Mouse (Mus musculus) heart, embryonic 15.5 days (tissue): ENCODE results near the gene Acvrl1. TPM values are rescaled to one million over a fixed set of nuclear protein-coding genes. Genes with fewer than 3 reads are reported as not detected.

Experiments used
- ATAC-seq: fragments of 200-750 bp; cut with Nextera tagmentation; replicated peaks from 2 replicates; pipeline ENCODE4 v1.8.0; 2017; ENCODE audit warnings: low read depth, moderate TSS enrichment; ENCODE audit not compliant: insufficient number of reproducible peaks, insufficient read depth, low FRiP score
- H3K27ac ChIP-seq: fragments of 300-500 bp; sonication (generic); 2 replicates; pipeline ENCODE4 v1.5.1; 2015; ENCODE audit warnings: mild to moderate bottlenecking, inconsistent platforms
- H3K27me3 ChIP-seq: fragments of 300-500 bp; sonication (generic); 2 replicates; pipeline ENCODE4 v1.6.1; 2015; ENCODE audit warnings: inconsistent platforms
- H3K36me3 ChIP-seq: fragments of 300-500 bp; sonication (generic); 2 replicates; pipeline ENCODE4 v1.6.1; 2015; ENCODE audit warnings: mild to moderate bottlenecking, inconsistent platforms
- H3K4me1 ChIP-seq: fragments of 300-500 bp; sonication (generic); replicated peaks from 2 replicates; pipeline ENCODE4 v1.6.1; 2015; ENCODE audit warnings: inconsistent platforms
- H3K4me2 ChIP-seq: fragments of 300-500 bp; sonication (generic); 2 replicates; pipeline ENCODE4 v1.6.1; 2015; ENCODE audit warnings: inconsistent platforms, mild to moderate bottlenecking, moderate library complexity
- H3K4me3 ChIP-seq: fragments of 300-500 bp; sonication (generic); 2 replicates; pipeline ENCODE4 v1.5.1; 2015; ENCODE audit warnings: mild to moderate bottlenecking, inconsistent platforms
- H3K9ac ChIP-seq: fragments of 300-500 bp; sonication (generic); 2 replicates; pipeline ENCODE4 v1.6.1; 2015; ENCODE audit warnings: mild to moderate bottlenecking, inconsistent platforms
- H3K9me3 ChIP-seq: fragments of 300-500 bp; sonication (generic); replicated peaks from 2 replicates; pipeline ENCODE4 v1.6.1; 2016; ENCODE audit warnings: inconsistent platforms
- WGBS: fragments of 180-500 bp; shearing (Covaris S2); methylation state at CpG from one replicate; pipeline ENCODE4 v1.1.7; 2015; ENCODE audit warnings: mixed read lengths; 5-methylcytosine and 5-hydroxymethylcytosine counted together
- polyA plus RNA-seq: library from polyadenylated mRNA; unstranded; fragments of >200 nt; fragmentation: Nextera tagmentation; extraction: Ambion mirVana; gene quantifications from 2 replicates; pipeline ENCODE4 v1.2.1, GENCODE M21; 2015

The Acvrl1 gene
- polyA plus RNA-seq, 1 experiment from 2014 or later: 13.1 TPM

DNA sequence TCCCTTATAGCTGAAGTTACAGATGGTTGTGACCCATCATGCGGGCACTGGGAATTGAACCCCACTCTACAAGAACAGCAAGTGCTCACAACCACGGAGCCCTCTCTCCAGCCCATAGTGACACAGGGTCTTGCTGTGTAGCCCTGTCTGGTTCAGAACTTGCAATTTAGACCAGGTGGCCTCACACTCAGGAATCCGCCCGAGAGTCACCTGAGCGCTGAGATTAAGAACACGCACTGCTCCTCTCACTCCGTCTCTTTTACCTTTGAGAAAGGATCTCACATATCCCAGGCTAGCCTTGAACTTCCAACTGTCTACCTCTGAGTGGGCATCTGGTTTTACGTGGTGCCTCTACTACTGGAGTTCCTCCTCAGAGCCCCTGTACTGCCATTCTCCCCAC is 56.0 kb downstream of the Acvrl1 start:
- ATAC-seq: no peak
- WGBS: 96% methylated on average over 8 of the region's 8 CpGs
- Histone ChIP-seq H3K27ac (no peak overlapping the region), H3K4me2 (no peak overlapping the region), H3K36me3 (peaks cover 5% of the 10 kb centered on the region), H3K9me3 (no peaks in the 10 kb centered on the region), H3K27me3 (no peaks in the 10 kb centered on the region), H3K4me3 (no peak overlapping the region), H3K4me1 (peaks cover 32% of the 10 kb centered on the region), H3K9ac (no peak overlapping the region)

DNA sequence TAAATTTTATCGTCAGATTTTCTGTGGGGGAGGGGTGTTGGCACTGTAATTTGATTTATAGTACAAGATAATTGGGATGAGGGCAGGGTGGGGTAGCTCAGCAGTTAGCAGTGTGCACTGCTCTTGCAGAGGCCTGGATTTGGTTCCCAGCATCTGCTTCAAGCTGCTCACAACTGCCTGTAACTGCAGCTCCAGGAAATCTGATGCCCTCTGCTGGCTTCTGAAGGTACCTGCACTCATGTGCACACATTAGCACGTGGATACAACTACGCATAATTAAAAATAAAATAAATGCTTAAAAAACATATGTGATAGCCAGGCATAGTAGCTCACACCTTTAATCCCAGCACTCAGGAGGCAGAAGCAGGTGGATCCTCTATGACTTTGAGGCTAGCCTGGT is 57.2 kb downstream of the Acvrl1 start:
- Histone ChIP-seq H3K27ac (no peak overlapping the region), H3K9me3 (no peaks in the 10 kb centered on the region), H3K4me3 (no peak overlapping the region), H3K27me3 (no peaks in the 10 kb centered on the region), H3K36me3 (peaks cover 5% of the 10 kb centered on the region), H3K4me1 (peaks cover 37% of the 10 kb centered on the region), H3K9ac (no peak overlapping the region), H3K4me2 (no peak overlapping the region)
- ATAC-seq: no peak
- WGBS: 94% methylated on average over 3 of the region's 3 CpGs

DNA sequence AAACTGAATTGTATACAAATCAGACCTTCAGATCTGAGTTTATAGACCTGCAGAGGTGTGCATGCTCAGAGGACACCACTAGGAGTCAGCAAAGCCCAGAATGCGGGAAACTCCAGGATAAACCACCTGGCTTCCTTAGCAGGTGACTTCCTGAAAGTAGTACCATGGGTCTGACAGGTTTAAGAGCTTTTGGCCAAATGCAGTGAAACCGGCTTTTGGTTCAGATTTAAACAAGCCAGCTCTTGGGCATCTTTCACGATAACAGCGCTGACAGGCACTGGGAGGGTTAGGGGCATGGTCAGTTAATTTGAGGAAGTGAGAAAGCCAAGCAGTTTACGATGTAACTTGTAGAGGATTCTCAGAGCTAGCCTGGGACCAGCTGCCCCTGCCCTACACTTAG is 59.6 kb downstream of the Acvrl1 start:
- Histone ChIP-seq H3K27me3 (no peaks in the 10 kb centered on the region), H3K27ac (no peak overlapping the region), H3K36me3 (peaks cover 5% of the 10 kb centered on the region), H3K9me3 (no peaks in the 10 kb centered on the region), H3K4me1 (peaks cover 49% of the 10 kb centered on the region), H3K9ac (no peak overlapping the region), H3K4me3 (no peak overlapping the region), H3K4me2 (no peak overlapping the region)
- ATAC-seq: no peak
- whole genome bisulfite sequencing: 68% methylated on average over 5 of the region's 5 CpGs

DNA sequence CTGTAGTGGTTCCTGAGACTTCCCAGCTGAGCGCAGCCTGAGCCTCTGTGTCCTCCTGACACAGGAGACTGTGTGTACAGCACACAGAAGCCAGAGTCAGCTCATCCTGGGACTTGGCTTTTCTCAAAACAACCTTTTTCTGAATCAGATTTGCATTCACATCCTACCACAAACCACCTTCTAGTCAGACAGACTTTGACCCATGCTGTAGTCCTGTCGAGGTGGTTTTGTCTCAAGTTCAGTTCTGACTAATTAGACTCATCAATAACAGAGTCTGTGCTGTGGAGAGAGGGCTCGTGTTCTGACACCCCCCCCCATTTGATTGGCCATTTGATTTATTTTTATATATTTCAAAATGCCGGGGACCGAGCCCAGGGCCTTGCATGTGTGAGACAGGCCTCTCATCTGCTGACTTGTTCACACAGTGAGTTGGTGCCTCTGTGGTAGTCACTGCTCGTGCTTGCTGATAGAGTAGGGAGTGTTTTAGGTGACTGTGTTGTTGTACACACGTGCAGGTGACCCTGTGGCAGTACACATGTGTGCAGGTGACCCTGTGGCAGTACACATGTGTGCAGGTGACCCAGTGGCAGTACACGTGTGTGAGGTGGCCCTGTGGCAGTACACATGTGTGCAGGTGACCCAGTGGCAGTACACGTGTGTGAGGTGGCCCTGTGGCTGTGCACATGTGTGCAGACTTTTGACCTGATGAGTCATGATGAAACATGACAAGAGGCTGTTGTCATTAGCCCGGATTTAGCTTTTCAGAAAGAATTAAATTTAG is 61.8 kb downstream of the Acvrl1 start:
- Histone ChIP-seq H3K27me3 (no peaks in the 10 kb centered on the region), H3K4me2 (no peak overlapping the region), H3K4me1 (peaks cover 55% of the 10 kb centered on the region), H3K4me3 (no peak overlapping the region), H3K9ac (no peak overlapping the region), H3K36me3 (peaks cover 17% of the 10 kb centered on the region), H3K27ac (0 out of 2 replicates have a peak overlapping the region, but pooled peaks have one; percentile 60), H3K9me3 (no peaks in the 10 kb centered on the region)
- ATAC-seq: no peak
- 72% methylated on average over 10 of the region's 10 CpGs for WGBS

DNA sequence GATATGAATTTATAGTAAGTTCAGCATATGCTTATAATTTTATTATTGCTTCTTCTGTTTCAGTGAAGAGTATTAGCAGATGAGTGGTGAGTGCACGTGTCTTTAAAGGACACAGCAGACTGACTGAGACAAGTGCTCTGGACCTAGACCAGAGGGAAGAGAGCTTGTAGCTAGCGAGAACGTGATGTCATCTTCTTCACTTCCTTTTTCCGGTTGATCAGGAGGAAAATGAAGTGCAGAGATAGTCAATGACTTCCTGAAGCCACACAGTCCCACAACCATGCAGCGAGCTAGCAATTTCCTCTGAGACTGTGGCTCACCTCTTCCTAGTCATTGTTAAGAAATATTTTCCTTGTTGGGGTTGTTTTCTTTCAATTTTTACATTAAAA is 62.4 kb downstream of the Acvrl1 start:
- Histone ChIP-seq H3K4me1 (peaks cover 55% of the 10 kb centered on the region), H3K9me3 (no peaks in the 10 kb centered on the region), H3K4me2 (no peak overlapping the region), H3K27ac (peak overlapping the region; percentile 60), H3K36me3 (peaks cover 19% of the 10 kb centered on the region), H3K9ac (no peak overlapping the region), H3K27me3 (no peaks in the 10 kb centered on the region), H3K4me3 (no peak overlapping the region)
- 48% methylated on average over 5 of the region's 5 CpGs for WGBS
- no peak for ATAC-seq

DNA sequence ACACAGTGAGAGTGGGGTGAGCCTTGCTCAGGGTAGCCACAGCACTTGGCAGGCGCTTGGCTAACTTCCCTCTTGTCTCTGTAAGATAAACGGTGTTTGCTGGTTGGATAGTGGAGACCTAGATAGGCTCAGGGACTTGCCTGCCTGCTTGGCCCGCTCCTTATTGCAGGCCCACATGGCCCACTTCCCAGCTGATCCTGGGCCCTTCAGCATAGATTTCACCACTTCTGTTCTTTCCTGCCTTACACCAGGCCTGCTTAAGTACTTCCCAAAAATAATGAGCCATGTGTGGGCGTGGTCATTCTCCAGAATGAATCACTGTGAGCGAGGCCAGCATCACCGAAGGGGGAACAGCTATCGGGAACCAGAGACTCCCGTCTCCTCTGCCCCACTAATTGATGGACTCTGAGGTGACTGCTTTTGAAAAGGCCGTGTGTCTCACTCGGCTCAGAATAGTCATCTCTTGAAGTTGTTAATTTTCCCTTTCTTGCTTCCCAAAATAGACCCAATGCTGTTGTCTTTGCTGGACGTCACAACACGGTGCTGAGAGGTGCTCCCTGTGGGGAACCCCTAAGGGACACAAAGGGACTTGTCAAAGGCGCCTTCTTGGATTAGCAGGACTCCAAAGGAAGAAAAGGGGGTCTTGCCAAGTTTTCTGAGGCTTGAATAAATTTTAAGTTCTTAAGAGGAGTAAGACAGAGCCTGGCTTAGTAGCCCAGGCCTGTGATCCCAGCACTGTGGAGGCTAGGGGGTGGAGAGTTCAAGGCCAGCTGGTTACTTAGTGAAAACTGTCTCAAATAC is 63.3 kb downstream of the Acvrl1 start:
- H3K9ac ChIP-seq: no peak overlapping the region
- peaks cover 27% of the 10 kb centered on the region for H3K36me3 ChIP-seq
- H3K27ac ChIP-seq: peak overlapping the region; percentile 60
- no peak overlapping the region for H3K4me3 ChIP-seq
- peak overlapping the region; percentile 30 for H3K4me2 ChIP-seq
- ATAC-seq: peak; percentile 18; the same call in 1 of the 2 replicates
- H3K9me3 ChIP-seq: no peaks in the 10 kb centered on the region
- peaks cover 55% of the 10 kb centered on the region for H3K4me1 ChIP-seq
- no peaks in the 10 kb centered on the region for H3K27me3 ChIP-seq
- 19% methylated on average over 13 of the region's 13 CpGs for WGBS

DNA sequence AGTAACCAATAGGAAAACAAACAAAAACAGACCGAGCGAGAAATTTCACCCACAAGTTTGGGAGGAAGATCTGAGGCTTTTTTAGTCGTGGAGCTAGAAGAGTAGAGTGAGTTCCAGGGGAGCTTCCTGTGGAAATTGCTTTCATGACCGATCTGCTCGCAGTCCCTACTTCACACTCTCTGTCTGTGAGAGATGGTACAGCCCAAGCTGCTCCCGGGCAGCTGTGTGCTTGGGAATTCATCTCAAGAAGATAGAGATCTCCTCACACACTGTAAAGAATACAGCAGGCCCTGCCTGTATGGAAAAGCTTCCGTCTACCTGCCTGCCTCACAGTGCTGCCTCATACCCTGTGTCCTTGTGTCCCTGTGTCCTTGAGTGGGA is 63.9 kb downstream of the Acvrl1 start:
- Histone ChIP-seq H3K4me1 (peaks cover 55% of the 10 kb centered on the region), H3K36me3 (peaks cover 27% of the 10 kb centered on the region), H3K9ac (no peak overlapping the region), H3K27me3 (no peaks in the 10 kb centered on the region), H3K4me2 (0 out of 2 replicates have a peak overlapping the region, but pooled peaks have one; percentile 30), H3K4me3 (no peak overlapping the region), H3K9me3 (no peaks in the 10 kb centered on the region), H3K27ac (peak overlapping the region; percentile 60)
- 35% methylated on average over 7 of the region's 7 CpGs for WGBS
- no peak for ATAC-seq

DNA sequence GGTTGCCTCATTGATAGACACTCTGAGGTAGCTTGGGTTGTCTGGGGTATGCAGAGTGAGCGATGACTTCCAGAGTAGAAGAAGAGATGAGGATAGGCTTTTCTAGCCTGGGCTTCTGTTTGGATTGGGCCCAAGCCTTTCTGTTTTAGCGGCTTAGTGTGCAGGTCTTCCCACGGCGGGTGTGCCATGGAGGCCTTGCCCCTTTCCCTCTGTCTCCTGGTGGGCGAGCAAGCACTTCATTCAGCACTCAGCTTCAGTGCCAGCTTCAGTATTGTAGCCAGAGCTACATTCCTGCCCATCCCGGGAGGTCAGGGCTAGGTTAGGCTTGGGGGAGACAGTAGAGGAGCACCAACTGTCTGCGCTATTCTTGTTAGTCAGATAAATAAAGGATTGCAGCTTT is 64.3 kb downstream of the Acvrl1 start:
- H3K36me3 ChIP-seq: peaks cover 27% of the 10 kb centered on the region
- H3K4me1 ChIP-seq: peaks cover 55% of the 10 kb centered on the region
- H3K9me3 ChIP-seq: no peaks in the 10 kb centered on the region
- no peaks in the 10 kb centered on the region for H3K27me3 ChIP-seq
- WGBS: 58% methylated on average over 7 of the region's 7 CpGs
- H3K27ac ChIP-seq: peak overlapping the region; percentile 60
- no peak overlapping the region for H3K9ac ChIP-seq
- H3K4me3 ChIP-seq: no peak overlapping the region
- no peak overlapping the region for H3K4me2 ChIP-seq
- 0 out of 2 replicates have a peak, but pooled peaks have one; percentile 23 for ATAC-seq

DNA sequence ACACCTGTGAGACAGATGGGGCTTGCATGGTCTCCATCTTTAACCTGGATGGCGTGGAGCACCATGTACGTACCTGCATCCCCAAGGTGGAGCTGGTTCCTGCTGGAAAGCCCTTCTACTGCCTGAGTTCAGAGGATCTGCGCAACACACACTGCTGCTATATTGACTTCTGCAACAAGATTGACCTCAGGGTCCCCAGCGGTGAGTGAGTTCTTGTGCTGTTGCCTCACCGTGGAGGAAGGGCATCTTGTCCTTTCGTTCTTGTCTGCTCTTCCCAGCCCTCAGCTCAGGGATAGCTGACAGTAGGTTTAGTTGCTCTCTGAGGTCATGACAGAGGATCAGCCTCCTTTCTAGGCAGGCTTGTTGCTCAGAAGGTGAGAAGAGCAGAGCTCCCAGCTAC is 65.6 kb downstream of the Acvrl1 start:
- Histone ChIP-seq H3K4me3 (no peak overlapping the region), H3K27me3 (no peaks in the 10 kb centered on the region), H3K4me1 (peaks cover 52% of the 10 kb centered on the region), H3K9ac (no peak overlapping the region), H3K36me3 (peaks cover 32% of the 10 kb centered on the region), H3K9me3 (no peaks in the 10 kb centered on the region), H3K27ac (no peak overlapping the region), H3K4me2 (no peak overlapping the region)
- no peak for ATAC-seq
- WGBS: 90% methylated on average over 6 of the region's 6 CpGs
